Mouse (Mus musculus) kidney, postnatal 25 days (tissue): ENCODE data around the gene Mcam.
"Not testable (repeated sequence)": the region's sequence is repeated elsewhere in the genome, so short reads cannot be mapped to it uniquely, and the experiment has no call there.

Experiments used
- DNase-seq, 2 experiments: peaks; one replicate each; pipeline ENCODE4 v3.0.0; 2021; ENCODE audit warnings: mixed read lengths in 2 of 2

The Mcam gene

GRCm38 (mm10) chr9:44109360-44110095, 24.7 kb upstream of the Mcam start:
- peak; percentile 82 to 88 for DNase-seq

GRCm38 (mm10) chr9:44111909-44112308, 22.4 kb upstream of the Mcam start:
- not testable (repeated sequence) for DNase-seq

- peak; percentile 97 for DNase-seq
Measured at GRCm38 (mm10) chr9:44113105-44113789, 21.0 kb upstream of the Mcam start, which contains the start of the genes Gm49380 and Rnf26. Gene Gm49380, minus strand, starts transcription at chr9:44113500. Gene Rnf26, minus strand, starts transcription at chr9:44113517.

- peak in 1 of 2 experiments; percentile 56 for DNase-seq
Measured at GRCm38 (mm10) chr9:44114453-44114852, 19.8 kb upstream of the Mcam start.

DNA sequence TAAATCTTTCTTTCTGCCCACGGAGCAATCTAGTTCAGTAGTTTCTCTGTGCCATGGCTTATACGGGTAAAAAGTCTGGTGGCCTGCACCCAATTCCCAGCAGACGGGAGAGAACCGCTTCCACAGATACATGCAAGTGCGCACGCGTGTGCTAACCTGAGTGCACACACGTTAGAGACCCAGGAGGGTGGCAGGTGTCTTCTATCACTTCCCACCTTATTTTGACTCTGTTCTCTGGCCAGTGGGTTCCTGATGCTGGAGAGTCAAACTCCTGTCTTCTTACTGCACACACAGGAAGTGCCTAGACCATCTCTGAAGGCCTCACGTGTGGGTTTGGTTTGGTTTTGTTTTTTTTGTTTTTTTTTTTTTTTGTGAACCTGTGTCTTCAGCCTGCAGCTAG, 18.7 kb upstream of the Mcam start:
- DNase-seq, result no peak

GRCm38 (mm10) chr9:44116182-44116581, 18.1 kb upstream of the Mcam start:
- DNase-seq, result no peak

- peak; percentile 54 to 71 for DNase-seq
Measured at GRCm38 (mm10) chr9:44119011-44119410, 15.3 kb upstream of the Mcam start.

- no peak for DNase-seq
Measured at GRCm38 (mm10) chr9:44119948-44120465, 14.3 kb upstream of the Mcam start.

- peak in 1 of 2 experiments; percentile 41 for DNase-seq
Measured at GRCm38 (mm10) chr9:44124317-44124716, 10.0 kb upstream of the Mcam start.

- DNase-seq, result peak in 1 of 2 experiments; percentile 53
Measured at GRCm38 (mm10) chr9:44125026-44125425, 9.2 kb upstream of the Mcam start.

DNA sequence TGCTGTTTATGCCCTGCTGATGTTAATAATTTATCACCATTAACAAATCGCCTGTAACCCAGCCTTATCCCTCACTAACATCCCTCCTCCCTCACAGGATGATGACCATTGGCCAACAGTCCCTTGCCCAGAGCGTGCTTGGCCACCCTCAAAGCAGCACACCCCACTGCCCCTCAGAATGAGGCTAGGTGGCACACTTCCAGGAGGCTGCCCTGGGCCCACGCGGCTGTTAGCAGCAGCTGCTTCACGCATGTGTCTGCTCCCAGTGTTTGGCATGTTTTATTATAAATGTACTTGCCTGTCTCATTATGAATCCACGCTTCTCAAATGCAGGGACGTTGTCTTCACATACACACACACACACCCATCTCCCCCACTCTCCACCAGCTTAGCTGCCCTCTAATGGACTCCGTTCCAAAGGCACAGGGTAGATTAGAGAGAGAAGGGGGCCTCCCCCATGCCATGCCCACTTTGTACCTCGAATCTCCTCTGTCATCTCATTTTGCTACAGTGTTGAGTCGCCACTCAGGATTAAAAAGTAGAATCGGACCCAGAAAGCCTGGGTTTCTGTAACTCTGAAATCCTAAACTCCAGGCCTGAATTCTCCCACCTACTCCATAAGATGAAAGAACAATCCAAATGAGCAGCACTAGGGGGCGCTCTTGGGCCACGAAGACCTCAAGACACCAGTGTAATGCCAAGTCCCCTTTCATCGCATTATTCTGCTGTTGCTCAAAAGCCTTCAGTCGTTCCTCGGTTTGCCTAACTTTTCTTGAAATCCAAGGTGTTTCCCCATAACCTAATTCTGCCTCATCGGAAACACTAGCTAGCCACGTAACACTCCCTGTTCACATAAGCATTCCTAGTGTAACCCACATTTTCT, 8.5 kb upstream of the Mcam start:
- DNase-seq, result peak; percentile 93 to 97

GRCm38 (mm10) chr9:44126746-44127145, 7.5 kb upstream of the Mcam start:
- no peak for DNase-seq

GRCm38 (mm10) chr9:44127351-44127801, 6.9 kb upstream of the Mcam start:
- DNase-seq, result peak; percentile 65 to 85

GRCm38 (mm10) chr9:44129633-44130032, 4.6 kb upstream of the Mcam start:
- DNase-seq, result peak in 1 of 2 experiments; percentile 42

DNA sequence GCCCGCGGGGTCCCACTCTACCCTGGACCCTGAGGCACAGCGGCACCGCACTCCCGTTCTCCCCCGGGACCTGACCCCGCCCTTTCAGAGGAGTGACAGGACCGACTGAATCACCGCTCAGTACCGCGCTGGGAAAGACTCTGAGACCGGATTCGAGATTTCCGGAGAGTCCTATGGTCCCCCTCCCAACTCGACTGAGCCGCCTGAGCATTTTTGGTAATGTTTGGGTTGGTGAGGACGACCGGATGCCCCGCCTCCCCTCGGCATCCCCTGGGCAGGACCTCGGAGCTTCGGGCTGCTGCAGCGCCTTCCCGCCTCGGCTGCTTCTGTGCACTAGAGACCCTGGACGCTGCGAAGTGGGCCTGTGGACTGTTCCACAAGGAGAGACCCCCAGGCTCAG, 4.2 kb upstream of the Mcam start:
- DNase-seq, result peak; percentile 84 to 92

DNA sequence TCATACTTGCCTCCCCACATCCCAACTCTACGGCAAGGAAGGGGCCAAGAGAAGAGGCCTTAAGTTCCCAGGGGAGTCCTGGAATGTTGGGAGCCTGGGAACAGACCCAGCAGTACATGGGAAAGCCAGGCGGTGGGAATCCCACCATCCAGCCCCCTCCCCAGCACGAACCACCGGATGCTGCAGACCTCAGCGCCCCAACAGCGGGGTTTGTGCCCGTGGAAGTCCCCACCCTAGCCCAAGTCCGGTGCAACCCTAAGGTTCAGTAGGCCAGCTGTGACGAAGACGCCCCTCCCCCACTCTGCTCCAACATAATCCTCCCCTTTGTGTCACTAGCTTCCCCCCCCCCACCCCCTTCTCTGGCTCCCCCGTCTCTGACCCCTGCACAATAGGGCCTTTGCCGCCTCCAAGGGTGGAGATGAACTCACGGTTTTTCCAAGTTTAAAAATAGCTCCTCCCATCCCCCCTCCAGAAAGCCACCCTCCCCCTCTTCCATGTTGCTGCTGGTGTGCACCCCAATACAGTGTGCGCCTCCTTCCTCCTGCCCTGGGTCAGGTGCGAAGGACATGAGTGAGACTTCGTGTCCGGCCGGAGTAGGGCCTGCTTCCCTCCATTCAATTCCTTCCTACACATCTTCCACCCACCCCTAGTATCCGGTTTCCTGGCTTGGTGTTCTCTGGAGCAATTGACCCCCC, 3.5 kb upstream of the Mcam start:
- peak; percentile 68 to 71 for DNase-seq

DNA sequence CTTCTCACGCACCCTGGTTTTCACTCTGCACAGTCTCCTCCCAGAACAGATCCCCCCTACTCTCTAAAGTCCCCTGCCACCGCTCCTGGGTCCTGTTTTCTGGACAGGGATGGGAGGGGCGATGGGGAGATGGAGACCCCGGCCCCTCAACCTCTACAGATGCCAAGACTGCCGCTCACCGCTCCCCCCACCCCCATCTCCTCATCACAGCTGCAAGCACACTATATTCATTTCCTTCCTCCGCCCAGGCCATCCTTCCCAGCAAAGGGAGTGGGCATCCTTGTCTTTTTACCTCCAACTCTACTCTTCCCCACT, 3.0 kb upstream of the Mcam start:
- DNase-seq, result no peak

DNA sequence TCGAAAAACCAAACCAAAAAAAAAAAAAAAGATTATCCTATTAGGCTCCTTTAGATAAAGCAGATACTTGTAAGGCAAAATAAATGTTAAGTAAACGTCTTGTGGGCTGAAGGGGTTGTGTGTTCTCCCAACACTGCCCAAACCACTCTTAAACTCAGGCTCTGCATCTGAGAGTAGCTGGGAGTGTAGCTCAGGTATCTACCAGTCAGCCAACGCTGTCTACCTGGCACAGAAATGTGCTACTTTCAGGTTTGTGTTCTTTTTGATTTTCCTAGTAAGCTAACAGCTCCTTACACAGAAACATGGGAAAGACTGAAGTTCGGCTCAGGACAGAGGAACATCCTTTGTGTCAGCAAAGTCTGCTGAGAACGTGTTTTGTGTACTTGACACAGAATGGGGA, 2.1 kb upstream of the Mcam start:
- no peak for DNase-seq

- DNase-seq, result no peak
Measured at GRCm38 (mm10) chr9:44133287-44133686, 982 bp upstream of the Mcam start.

DNA sequence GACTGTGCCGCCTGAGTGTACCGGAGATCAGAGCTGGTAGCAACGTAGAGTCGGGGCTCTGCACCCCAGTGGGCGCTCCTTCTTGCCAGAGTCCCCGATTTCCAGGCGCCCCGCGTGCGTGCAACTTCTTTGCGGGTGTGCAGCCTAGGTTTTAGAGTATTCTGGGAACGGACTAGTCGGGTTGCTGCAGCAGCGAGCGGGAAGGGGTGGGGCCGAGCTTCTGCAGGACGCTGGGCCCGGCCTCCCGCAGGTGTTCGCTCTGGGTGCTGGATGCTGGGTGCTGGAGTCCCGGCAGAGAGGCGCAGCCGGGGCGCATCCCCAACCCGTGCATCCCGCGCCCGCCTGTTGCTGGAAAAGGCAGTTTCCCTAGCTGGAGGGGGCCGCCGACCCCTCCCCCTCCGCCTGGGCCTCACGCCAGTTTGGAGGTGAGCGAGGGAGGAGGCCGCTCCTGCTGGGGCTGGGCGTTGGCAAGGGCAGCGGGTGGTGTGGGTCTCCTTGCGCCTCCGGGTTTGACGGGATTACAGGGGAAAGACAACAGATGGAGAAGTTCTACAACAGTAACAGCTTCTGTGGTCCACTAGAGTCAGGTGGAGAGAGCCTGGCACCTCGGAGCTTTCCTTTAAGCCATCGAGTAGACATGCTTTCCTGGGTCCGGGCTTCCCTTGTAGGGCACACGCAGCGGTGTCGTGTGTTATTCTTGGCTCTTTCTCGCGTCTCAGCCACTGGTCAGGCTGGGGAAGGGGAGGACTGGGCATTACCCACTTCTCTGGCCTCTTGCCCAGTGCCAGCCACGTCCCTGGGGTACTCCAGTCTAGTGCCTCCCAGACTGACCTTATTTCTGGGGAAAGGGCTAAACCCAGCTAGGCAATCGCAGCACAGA, 822 bp downstream of the Mcam start:
- peak; percentile 55 to 69 for DNase-seq

DNA sequence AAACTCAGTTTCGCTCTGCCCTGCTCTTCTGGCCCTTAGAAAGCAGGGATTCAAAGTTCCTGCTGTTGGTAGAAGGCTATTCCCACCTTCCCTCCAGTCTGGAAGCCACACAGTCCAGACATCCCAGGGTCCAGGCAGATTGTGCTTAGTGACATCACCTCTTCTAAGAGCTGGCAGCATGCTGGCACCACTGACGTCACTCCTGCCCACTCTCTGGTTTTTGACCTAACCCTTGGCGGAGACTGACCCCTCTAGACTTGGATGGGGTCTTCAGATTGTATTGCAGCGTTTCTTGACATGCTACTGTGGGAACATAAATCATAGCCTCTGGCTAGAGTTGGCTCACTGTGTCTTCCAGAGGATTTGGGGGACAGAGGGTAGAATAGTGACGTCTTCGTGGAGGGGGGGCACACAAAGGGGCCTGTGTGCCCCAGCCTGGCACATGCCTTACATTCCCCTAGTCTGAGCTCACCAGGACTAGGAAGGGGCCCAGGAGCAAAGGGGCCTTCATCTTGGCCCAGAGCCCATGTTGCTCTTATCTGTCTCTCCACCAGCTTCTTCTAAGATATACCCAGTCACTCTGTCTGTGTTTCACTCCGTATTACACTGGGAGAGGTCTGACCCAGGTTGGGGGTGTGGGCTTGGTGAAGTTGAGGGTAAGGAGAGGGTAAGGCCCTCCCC, 1.6 kb downstream of the Mcam start:
- no peak for DNase-seq
